Mouse (Mus musculus): ENCODE measurements at regions not wholly inside any gene's neighbourhood (a gene's known extent, or its start where the extent isn't known, plus 50 kb on each side); places are given as distances from the start of the nearest gene placed in this dataset.
"Not testable (repeated sequence)": the region's sequence is repeated elsewhere in the genome, so short reads cannot be mapped to it uniquely, and the experiment has no call there.

DNA sequence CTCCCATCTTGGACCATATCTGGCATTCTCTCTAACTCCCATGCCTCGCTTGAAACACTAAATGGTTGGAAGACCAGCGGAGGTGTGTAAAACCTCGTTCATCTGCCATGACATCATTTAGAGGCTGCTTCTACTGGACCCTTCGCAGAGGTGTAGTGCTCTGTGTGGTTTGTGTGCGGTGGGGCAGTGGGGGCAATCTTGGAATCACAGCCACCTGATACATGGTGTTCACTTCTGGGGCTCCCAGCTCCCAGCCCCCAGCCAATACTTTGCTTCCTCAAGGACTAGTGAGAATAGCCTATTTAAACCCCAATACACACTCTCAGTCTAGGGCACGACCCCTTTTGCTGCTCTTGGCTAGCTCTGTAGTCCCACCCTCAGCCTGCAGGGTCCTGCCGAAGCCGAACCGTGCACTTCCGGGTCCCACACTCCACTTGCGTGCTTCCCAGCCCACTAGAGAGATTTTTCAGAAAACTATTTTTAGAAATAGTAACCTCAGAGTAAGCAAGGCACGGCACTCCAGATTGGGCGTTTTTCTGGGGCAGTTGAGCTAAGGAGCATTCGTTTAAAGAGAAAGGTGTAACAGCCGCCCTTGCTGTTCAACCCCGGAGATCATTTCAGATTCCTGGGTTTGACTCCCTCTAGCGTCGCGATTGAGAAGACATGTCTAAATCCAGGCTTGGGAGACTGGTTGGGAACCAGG is 304.2 kb downstream of the Ets1 start:
- intact Hi-C loops (cut with DNase I) = loop anchor here (2.0 to 10.0 kb wide), 3 partner anchors 305 to 535 kb away; no protein-coding TSS in a partner anchor
- peak; percentile 76 for DNase-seq

DNA sequence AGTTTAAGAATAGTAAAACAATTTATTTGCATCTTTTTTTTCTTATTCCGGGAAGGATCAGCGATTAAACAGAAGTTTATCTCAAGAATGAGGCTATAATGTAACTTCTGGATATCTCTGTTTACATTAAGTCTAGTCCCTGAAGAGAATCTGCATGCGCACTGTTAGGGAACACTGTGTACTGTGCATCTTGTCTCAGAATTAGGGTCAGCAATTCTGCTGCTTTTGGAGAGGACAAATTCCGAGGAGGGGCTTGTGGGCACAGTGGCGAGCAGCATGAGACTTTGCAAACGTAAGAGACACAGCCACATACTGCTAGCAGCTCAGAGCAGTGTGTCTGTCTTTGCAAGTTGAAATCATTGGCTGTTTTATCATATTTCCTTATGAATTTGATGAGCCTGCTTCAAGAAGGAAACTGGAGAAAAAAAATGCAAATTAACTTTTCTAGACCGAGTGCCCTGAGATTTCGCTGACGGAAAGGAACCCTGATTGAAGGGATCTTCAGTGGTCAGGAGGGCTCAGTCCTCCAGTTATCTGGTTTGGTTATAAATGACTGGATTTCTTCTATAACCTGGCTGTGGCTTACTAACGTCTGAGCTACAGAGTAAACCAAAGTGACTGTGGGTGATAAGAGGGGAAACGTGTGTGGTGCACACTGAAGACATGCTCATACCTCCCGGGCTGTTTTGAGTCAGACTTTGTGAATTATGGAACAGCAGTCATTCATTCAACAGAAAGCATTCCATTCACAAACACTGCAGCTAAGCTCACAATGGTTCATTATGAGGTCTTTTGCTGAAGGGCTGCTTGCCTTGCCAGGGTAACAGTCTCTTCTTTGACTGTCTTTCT is 305.1 kb downstream of the Ets1 start:
- no peak for DNase-seq
- intact Hi-C loops (cut with DNase I) = loop anchor here (2.0 to 10.0 kb wide), 3 partner anchors 304 to 536 kb away; no protein-coding TSS in a partner anchor

DNA sequence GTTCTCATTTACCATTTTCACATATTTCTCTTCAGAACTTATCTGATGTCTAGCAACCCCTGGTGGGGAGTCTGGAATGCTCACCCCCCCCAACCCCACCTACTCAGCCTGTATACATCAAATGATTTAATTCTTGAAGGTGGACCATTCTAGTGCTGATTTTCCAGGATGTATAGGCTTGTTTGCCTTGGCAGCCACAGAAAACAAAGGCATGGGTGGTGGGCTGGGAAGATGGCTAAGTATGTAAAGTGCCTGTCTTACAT is 305.7 kb downstream of the Ets1 start:
- intact Hi-C loops (cut with DNase I) = loop anchor here (2.0 to 10.0 kb wide), 3 partner anchors 303 to 537 kb away; no protein-coding TSS in a partner anchor
- DNase-seq = no peak

DNA sequence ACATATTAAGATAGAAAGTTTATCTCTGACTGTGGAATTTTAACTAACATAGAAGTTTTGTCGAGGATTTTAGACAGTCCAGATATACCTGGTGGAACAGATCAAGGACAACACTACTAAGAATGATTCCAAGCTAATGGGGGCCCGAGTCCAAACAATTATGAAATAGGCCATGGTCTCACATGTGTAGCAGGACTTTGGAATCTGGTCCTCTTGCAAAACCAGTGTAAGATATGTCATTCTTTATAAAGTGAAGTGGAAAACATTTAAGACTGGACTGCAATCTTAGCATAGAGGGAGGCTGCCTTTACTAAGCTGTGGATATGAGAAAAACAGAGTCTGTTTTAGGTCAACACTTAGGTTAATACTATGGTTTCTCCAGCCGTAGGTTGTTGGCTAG is 311.2 kb downstream of the Ets1 start:
- no peak for DNase-seq
- intact Hi-C loops (cut with DNase I) = loop anchor here (10.0 kb wide), 2 partner anchors 298 to 542 kb away; no protein-coding TSS in a partner anchor

DNA sequence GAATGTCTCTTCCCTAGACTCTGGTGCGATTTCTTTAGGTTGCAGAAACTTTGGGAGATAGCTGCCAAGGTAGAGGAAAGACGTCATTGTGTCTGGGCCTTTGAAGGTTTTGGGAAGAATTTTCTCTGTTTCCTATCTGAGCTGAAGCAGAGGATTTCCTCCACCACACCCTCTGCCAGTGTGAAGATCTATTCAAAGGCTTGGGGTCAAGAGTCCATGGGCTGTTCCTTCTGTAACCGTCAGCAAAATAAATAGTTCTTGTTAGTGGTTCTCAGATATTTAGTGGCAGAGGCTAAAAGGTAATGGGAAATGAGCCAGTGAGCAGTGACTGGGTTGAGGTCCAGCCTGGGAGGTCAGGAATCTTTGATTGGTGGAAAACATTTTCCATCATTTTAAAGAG is 313.0 kb downstream of the Ets1 start:
- DNase-seq = no peak
- intact Hi-C loops (cut with DNase I) = loop anchor here (10.0 kb wide), 2 partner anchors 296 to 544 kb away; no protein-coding TSS in a partner anchor

DNA sequence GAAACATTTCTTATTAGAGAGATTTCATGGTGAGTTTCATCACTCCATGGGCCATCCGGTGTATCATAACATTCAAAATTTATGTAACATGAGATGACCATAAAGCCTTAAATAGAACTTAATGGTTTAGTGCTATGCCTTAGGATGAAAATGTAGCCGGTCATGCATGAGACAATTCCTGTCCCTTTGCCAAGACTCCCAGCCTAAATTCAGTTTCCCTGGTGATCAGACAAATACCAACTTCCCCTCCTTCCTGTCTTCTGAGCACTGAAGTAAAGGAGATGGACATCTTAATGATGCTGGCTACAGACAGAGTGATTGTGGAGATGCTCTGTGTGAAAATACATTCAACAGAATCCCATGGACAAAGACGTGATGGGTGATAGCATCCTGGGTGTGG is 322.7 kb downstream of the Ets1 start:
- intact Hi-C loops (cut with DNase I) = no loop called here
- no peak for DNase-seq

DNA sequence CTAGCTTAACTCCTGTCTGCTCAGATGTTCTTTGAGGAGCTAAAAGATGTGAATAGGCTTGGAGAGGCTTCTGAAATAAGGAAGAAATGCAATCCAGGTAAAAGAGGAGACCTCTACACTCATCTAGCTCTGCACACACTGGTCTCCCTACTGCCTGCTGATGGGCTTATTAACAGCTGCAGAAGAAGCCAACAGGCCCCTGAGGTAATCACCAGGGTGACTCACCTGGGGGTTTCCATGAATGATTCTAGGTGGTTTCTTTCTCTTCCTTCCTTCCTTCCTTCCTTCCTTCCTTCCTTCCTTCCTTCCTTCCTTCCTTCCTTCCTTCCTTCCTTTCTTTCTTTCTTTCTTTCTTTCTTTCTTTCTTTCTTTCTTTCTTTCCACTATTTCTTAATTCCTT is 323.4 kb downstream of the Ets1 start:
- intact Hi-C loops (cut with DNase I); DNase-seq: not testable (repeated sequence)

DNA sequence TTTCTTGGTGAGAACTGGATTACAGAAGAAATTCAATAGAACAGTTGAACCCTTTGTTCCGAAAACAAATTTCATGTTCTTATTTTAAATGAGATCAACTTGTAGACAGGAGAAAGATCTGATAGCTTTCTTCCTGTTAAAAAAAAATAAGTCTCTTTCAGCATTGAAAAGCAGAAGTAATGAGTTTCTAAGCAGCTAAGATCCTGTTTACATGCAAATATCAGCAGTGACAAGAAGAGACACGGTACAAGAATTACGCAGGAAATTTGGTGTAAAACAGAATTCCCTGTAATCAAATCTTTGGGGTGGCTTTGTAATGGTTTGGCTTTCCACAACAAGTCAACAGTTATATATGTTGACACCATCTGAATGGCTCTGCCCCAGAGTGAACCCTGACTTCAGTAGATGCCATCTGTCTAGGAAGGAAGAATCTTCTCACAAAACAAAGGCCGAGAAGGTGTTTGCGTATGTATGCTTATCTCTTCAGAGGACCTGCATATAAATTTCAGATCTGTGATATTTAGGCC is 326.7 kb downstream of the Ets1 start:
- intact Hi-C loops (cut with DNase I) = no loop called here
- DNase-seq = no peak

DNA sequence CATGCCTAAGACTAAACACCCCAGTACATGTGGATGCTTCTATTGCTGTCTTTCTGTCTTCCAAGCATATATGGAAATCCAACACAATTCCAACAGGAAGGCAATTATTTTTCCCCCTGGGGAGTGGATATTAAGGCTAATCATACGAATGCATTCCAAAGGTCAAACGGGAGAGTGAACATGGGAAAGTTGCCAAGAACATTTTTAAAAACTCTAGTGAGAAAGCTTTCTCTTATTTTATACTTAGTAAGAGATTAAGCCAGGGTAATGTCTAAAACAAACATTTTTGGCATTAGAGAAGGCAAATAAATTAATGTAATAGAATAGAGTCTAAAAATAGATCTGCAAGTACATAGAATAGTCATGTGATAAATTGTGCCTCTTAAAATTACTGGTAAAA is 332.4 kb downstream of the Ets1 start:
- intact Hi-C loops (cut with DNase I) = no loop called here
- no peak for DNase-seq

DNA sequence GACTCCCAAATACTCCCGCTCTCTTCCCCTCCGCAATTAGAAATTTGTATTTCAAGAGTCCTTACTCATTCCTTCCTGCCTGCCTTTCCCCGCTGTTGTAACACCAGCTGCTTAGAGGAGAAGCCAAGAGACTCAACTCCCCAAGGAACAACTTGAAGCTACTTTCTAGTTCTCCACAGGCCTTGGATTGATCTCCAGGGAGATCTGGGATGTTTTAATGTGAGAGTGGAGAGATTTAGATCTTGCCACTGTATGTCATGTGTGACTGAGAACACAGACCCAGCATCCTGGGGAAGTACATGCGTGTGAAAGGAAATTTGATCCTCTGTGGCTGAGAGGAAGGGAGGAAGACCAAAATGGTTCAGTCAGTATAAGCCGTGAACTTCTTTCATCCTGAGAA is 335.4 kb downstream of the Ets1 start:
- no peak for DNase-seq

DNA sequence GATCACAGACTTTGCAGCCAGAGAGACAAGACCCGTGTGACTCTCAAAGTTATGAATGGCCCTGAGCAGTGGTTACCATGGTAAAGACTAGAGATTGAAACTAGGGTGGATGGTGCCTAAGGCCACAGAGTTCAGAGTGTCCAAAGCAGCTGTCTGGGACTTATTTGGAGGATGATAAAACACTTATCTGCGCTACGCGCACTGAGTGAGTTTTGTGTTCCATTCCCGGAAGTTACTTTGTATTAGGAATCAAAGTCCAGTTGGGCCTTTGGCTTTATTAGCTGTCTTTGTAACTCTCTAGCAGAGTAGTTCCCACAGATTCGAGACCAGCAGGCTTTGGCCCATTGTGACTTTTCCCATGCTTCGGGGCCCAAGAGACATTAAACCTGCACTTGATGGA is 335.9 kb downstream of the Ets1 start:
- DNase-seq = no peak
- intact Hi-C loops (cut with DNase I) = no loop called here

More for the DNA sequence above, 335.4 kb downstream of the Ets1 start:
- intact Hi-C loops (cut with DNase I) = no loop called here

DNA sequence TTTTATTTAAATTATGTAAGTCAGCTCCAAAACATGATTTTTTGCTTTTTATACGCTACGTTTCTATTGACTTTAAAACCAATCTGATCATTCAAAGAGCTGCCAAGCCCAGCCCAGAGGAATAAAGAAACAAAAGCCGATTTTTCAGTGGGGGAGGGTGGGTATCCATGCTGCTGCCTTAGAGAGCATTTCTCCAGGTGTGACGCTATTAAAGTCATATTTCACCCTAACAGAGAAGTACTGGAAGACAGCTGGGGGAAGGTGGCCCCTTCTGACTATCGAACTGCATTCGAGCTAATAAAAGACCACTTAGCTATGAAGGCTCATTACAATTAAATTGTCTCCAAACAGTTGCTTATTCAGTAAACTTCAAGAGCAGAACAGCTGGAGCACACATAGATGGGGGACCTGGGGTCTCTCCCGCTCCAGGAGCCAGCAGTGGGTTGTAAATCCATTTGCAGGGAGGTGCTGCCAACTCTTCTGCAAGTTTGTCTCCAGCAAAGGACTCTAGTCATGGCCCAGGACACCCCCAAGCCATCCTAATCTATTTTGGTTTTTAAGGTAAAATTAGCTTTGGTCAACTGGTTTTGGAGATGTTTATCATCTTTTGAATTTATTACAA is 336.5 kb downstream of the Ets1 start:
- no peak for DNase-seq
- intact Hi-C loops (cut with DNase I) = no loop called here

DNA sequence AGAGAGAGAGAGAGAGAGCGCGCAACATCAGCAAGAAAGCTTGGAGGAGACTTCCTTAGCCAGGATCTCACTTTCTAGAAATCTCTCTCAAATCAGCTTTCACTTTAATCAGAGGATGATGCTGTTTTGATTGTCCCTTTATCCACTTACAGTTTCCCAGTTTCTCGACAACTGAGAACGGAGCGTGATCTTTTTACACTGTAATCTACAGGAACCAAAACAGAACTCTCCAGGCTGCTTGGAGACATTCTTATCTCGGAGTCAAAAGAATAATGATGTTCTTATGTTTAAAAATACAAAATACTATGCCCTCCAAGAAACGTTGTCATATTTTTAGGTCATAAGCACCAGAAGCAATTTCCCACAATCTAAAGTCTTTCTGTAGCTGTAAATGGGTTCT is 341.7 kb downstream of the Ets1 start:
- no peak for DNase-seq
- intact Hi-C loops (cut with DNase I) = no loop called here

DNA sequence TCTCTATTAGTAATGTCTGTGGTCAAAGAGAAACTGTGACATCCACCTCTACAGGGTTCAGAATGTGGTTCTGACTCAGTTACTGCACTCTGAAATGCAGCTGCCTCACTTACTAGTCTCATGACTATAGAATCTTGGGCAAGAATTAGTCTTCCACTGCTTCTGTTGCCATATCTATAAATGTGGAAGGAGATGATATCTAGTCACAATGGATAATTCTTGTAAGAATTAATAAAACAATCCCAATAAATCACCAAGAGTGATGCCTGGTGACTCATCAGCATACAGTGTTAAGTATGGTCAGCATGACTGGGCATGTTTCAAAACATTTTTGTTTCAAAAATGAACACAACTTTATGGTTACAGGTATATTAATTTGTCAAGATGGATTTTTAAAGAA is 344.8 kb downstream of the Ets1 start:
- DNase-seq = no peak
- intact Hi-C loops (cut with DNase I) = no loop called here

DNA sequence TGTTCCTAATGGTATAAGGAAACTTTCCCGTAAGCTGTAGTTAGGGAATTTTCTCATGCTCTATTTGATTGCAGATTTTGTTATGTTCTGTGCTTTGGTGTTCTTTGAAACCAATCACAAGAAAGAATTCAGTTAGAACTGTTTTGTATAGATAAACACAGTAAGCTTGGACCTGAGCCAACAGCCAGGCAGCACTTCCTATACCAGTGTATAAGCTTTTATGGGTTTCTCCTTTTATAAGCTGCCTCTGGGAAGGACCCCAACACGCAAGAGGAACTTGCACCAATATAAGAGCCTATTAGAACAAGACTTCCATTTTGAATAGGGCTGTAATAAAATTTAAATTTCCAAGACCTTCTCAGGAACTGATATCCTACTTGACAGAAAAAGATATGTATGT is 347.2 kb downstream of the Ets1 start:
- intact Hi-C loops (cut with DNase I) = no loop called here
- no peak for DNase-seq

DNA sequence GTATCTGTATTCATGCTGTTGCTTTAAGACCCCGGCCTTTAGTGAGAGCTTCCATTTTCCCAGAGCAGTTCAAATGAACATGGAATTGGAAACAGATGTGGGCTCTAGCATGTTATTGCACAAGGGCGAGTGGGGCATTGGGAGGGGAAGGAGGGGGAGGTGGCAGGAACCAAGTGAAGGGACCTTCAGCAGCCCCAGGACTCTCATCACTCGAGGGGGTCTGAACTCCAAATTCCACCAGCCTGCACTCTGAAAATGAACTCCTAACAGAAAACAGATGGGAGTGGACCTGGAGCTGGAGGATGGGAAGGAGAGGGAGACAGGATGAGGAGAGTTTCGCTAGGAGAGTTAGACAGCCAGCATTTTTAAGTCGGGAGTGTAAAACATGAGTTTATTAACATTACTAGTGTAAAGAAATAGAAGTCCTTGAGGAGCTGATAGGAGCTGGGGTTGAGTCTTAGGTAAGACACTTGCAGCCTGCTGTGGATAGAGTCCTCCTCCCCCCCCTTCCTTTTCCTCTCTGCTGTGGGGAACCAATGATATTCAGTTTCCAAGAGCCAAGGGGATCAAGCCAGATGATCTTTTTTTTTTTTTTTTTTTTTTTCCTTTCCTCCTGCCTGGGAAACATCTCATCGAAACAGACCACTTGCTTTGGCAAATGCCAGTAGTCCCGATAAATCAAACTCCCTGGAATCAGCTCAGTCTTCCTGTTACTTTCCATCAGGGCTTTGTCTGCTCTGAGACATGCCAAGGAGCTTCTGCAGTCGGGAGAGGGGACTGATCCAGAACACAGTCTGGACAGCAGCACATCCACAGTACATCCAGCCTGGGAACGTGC is 351.0 kb downstream of the Ets1 start:
- no peak for DNase-seq
- intact Hi-C loops (cut with DNase I) = no loop called here

DNA sequence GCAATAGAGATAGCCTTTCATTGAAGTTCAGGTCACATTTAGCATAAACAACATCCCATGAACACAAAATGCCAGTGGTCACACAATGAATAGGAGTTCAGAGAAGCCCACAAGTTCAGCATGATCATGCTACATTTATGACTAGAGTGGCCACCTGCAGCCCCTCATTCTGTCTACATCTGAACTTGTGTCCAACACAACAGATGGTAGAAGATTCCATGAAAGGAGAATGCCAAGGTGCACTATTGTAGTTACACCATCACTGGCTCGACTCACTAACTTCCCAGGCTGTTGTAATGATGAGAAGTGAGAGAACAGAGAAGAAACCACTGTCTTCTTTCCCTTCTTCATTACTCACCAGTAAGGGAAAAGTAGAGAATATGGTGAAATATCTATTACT is 353.0 kb downstream of the Ets1 start:
- intact Hi-C loops (cut with DNase I) = no loop called here
- DNase-seq = no peak

DNA sequence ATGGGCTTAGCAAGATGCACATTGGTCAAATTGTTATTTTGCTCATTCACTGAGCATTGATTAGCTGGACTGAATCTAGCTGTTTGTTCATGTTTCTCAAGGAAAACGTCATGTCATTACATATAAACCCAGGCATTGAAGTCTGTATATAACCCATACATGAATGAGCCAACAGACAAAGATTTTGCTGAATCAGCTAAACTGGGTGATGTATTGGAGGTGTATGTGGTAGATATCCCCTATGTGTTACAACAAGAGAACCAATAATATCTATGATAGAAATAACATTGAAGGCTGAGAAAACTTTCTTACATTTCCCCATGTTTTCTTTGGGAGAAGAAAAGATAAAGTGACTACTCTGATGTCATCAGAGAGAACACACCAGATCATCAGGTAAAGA is 362.3 kb downstream of the Ets1 start:
- intact Hi-C loops (cut with DNase I) = no loop called here
- DNase-seq = no peak

DNA sequence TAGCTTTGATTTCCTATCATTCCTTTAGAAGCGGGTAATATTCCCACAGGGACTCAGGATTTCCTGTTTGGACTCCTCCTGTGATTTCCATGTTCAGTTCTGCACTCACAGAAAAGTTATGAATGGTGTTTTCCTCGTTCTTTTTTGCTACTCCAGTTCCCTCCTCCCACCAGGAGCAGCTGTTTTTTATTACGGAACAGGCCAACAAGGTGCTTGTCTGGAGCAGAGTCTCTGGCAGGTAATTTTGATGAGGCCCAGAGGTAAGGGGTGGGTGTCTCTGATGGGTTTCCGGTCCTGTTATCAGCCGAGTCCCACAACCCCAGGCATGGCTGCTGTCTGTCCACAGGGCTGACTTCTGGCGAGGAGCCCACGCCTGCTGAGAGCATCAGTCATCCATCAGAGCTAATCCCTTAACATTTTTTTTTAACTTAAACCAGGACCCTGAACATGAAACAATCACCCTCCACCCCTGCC is 364.7 kb downstream of the Ets1 start:
- intact Hi-C loops (cut with DNase I) = no loop called here
- DNase-seq = peak; percentile 32

DNA sequence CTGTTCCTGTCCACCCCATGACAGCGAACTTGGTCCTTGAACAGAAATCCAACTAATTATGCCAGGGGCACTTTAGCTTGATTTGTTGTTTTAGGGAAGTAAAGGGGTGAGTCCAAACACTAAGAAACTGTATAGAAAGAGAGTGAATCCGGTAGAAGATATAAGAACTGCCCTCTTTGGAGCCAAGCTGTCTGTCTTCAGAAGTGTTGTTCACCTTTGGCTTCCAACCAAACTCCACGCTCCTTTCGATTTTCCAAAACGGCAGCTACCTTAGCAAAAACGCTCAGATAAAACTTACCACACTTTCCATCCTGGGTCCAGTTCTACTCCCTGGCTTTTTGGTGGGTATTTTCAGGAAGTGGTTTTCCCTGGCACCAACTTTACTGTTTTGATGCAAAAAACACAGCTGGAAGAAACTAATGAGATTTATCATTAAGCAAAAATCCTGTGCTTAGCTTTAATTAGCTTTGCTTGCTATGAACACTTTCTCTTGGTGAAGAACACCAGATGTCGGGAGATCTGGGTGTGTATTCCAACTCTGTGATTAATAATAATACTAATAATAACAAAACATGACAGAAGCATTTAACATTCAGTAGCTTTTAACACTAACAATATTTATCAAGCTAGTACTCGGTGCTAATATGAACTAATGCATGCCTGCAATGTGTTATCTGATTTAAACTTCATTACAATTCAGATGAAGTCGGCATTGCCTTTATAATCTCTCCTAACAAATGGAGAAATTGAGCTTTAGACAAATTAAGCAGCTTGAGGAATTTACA is 365.3 kb downstream of the Ets1 start:
- DNase-seq = no peak
- intact Hi-C loops (cut with DNase I) = no loop called here

Measured in left cerebral cortex, postnatal 4 days (tissue).